Mouse (Mus musculus) CH12F3 (cell line): ENCODE measurements around the gene Pum1.

Experiments
- in situ Hi-C: fragments of 300-500 bp; cut with MboI; formaldehyde crosslinking; loops from 2 replicates; pipeline ENCODE4 v1.14.3; 2020; ENCODE audit warnings: low sequenced_read_pairs

Pum1 gene

GRCm38 (mm10) chr4:130715623-130716022 lies 52.5 kb downstream of the Pum1 start:
- in situ Hi-C loops, result no loop called here

- in situ Hi-C loops, result no loop called here
These were observed 56.2 kb downstream of the Pum1 start for GRCm38 (mm10) chr4:130719348-130719747.

GRCm38 (mm10) chr4:130722607-130723006 lies 59.5 kb downstream of the Pum1 start:
- in situ Hi-C loops, result no loop called here

GRCm38 (mm10) chr4:130726118-130726517 lies 63.0 kb downstream of the Pum1 start:
- in situ Hi-C loops, result no loop called here

- in situ Hi-C loops, result no loop called here
These were observed 72.8 kb downstream of the Pum1 start for GRCm38 (mm10) chr4:130735957-130736356.

- in situ Hi-C loops, result no loop called here
These were observed 75.4 kb downstream of the Pum1 start for GRCm38 (mm10) chr4:130738527-130738926.

GRCm38 (mm10) chr4:130744058-130744457 lies 80.9 kb downstream of the Pum1 start:
- in situ Hi-C loops, result no loop called here

GRCm38 (mm10) chr4:130745561-130746306 lies 82.6 kb downstream of the Pum1 start:
- in situ Hi-C loops, result no loop called here

- in situ Hi-C loops, result no loop called here
These were observed 86.4 kb downstream of the Pum1 start for GRCm38 (mm10) chr4:130749566-130749965.

GRCm38 (mm10) chr4:130751966-130752365 lies 88.8 kb downstream of the Pum1 start:
- in situ Hi-C loops, result no loop called here

GRCm38 (mm10) chr4:130752591-130752990 lies 89.5 kb downstream of the Pum1 start:
- in situ Hi-C loops, result no loop called here

- in situ Hi-C loops, result no loop called here
These were observed 90.6 kb downstream of the Pum1 start for GRCm38 (mm10) chr4:130753755-130754154.

- in situ Hi-C loops, result no loop called here
These were observed 91.7 kb downstream of the Pum1 start for GRCm38 (mm10) chr4:130754776-130755175.

- in situ Hi-C loops, result no loop called here
These were observed 96.8 kb downstream of the Pum1 start for GRCm38 (mm10) chr4:130759875-130760274.

GRCm38 (mm10) chr4:130761809-130762208 lies 98.7 kb downstream of the Pum1 start:
- in situ Hi-C loops, result no loop called here

GRCm38 (mm10) chr4:130765399-130766160 lies 102.5 kb downstream of the Pum1 start:
- in situ Hi-C loops, result no loop called here

GRCm38 (mm10) chr4:130766387-130766786 lies 103.3 kb downstream of the Pum1 start:
- in situ Hi-C loops, result no loop called here

- in situ Hi-C loops, result no loop called here
These were observed 103.8 kb downstream of the Pum1 start for GRCm38 (mm10) chr4:130766926-130767325.

GRCm38 (mm10) chr4:130773899-130774298 lies 110.8 kb downstream of the Pum1 start:
- in situ Hi-C loops, result no loop called here

- in situ Hi-C loops, result no loop called here
These were observed 111.7 kb downstream of the Pum1 start for GRCm38 (mm10) chr4:130774822-130775221.

GRCm38 (mm10) chr4:130777647-130778046 lies 114.5 kb downstream of the Pum1 start:
- in situ Hi-C loops, result no loop called here

- in situ Hi-C loops, result no loop called here
These were observed 115.9 kb downstream of the Pum1 start for GRCm38 (mm10) chr4:130779037-130779436.
